In the genomic region with DNA sequence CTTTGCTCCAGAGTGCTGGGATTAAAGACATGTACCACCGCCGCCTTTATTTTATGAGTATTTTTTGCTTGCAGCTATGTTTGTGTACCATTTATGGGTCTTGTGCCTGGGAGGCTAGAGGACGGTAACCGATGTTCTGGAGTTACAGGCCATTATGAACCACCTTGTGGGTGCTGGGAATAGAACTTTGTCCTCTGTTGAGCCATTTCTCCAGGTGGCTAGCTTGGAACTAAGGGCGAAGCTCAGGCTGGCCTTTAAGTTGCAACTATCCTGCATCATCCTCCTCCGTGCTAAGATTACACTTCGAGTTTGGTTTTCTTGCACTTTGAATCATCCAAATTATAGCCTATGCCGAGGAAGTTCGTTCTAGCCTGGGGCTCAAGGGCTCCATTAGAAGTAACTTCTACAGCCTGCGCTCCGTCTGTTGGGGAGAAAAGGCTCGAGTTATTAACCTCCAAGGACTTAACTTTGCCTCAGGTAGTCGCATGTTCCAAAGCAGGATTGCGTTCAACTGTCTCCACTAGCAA, we compare ENCODE assay signal across 8 mouse cellular contexts. TPM values are rescaled to one million over a fixed set of nuclear protein-coding genes. Genes with fewer than 3 reads are reported as not detected.
DNase-seq lines count a peak whose midpoint lies in the region; ATAC-seq and TF ChIP-seq lines count a peak whose summit lies in the region.

No protein-coding gene starts in this region.

- H3K4me1 ChIP-seq in kidney, adult 2 months (ENCODE audit: control insufficient read depth, insufficient read depth, low read length) = peaks cover 3% of the 10 kb centered on the region; the same call in 1 of the 2 replicates
- peaks cover 18% of the 10 kb centered on the region for H3K4me1 ChIP-seq in bone marrow macrophage, adult 2 months (ENCODE audit: control insufficient read depth, insufficient read depth, low read length)
- peaks cover 13% of the 10 kb centered on the region for H3K4me1 ChIP-seq in hindbrain, embryonic 15.5 days (replicated peaks)
- H3K4me1 ChIP-seq in midbrain, embryonic 13.5 days (replicated peaks) = peaks cover 7% of the 10 kb centered on the region

- no peaks in the 10 kb centered on the region for H3K27me3 ChIP-seq in kidney, adult 2 months (replicated peaks; ENCODE audit: control insufficient read depth, insufficient read depth, low read length)
- H3K27me3 ChIP-seq in hindbrain, embryonic 15.5 days = 0 out of 2 replicates have a peak, but pooled peaks cover 8% of the 10 kb centered on the region
- H3K27me3 ChIP-seq in midbrain, embryonic 13.5 days = 0 out of 2 replicates have a peak, but pooled peaks cover 13% of the 10 kb centered on the region

- WGBS in kidney, adult 2 months = 6% methylated on average over 14 of the region's 14 CpGs
- 11% methylated on average over 14 of the region's 14 CpGs for WGBS in hindbrain, embryonic 15.5 days
- whole genome bisulfite sequencing in midbrain, embryonic 13.5 days = 9% methylated on average over 14 of the region's 14 CpGs

- H3K9ac ChIP-seq in hindbrain, embryonic 15.5 days = peak overlapping the region; percentile 40; the same call in 1 of the 2 replicates
- H3K9ac ChIP-seq in midbrain, embryonic 13.5 days (replicated peaks) = peak overlapping the region; percentile 55; the same call in 1 of the 2 replicates

- peak; percentile 63; the same call in 1 of the 2 replicates for ATAC-seq in hindbrain, embryonic 15.5 days (ENCODE audit: low FRiP score, low read depth)
- peak; percentile 10; the same call in 1 of the 2 replicates for ATAC-seq in midbrain, embryonic 13.5 days

- DNase-seq in kidney, adult 2 months = no peak
- DNase-seq in kidney, adult 9 months = no peak
- no peak for DNase-seq in left cerebral cortex, adult 11 months (ENCODE audit: low spot score)
- DNase-seq in frontal cortex, adult 2 months (ENCODE audit: extremely low spot score in 1 of 2, low spot score in 1 of 2) = no peak
- no peak for DNase-seq in kidney, adult 18-20 months

- TF ChIP-seq POLR2A in kidney, adult 2 months (IDR thresholded peaks at IDR 0.05; ENCODE audit: low read depth, low read length) = no peak
- TF ChIP-seq POLR2A in bone marrow macrophage, adult 2 months (IDR thresholded peaks at IDR 0.05; ENCODE audit: borderline replicate concordance, low read depth, low read length) = no peak

- peak overlapping the region; percentile 65 for H3K4me3 ChIP-seq in kidney, adult 2 months (ENCODE audit: insufficient read depth, low read depth, low read length)
- peak overlapping the region; percentile 87 for H3K4me3 ChIP-seq in bone marrow macrophage, adult 2 months (ENCODE audit: insufficient read depth, low read length)
- peak overlapping the region; percentile 79 for H3K4me3 ChIP-seq in hindbrain, embryonic 15.5 days
- H3K4me3 ChIP-seq in midbrain, embryonic 13.5 days (replicated peaks) = peak overlapping the region; percentile 82

- H3K27ac ChIP-seq in kidney, adult 2 months (ENCODE audit: insufficient read depth, low read depth, low read length) = peak overlapping the region; percentile 74
- H3K27ac ChIP-seq in bone marrow macrophage, adult 2 months (ENCODE audit: insufficient read depth, low read depth, low read length) = peak overlapping the region; percentile 67
- peak overlapping the region; percentile 42; the same call in 1 of the 2 replicates for H3K27ac ChIP-seq in hindbrain, embryonic 15.5 days (replicated peaks)
- no peak overlapping the region for H3K27ac ChIP-seq in midbrain, embryonic 13.5 days

- peak overlapping the region; percentile 83 for H3K4me2 ChIP-seq in hindbrain, embryonic 15.5 days
- peak overlapping the region; percentile 69 for H3K4me2 ChIP-seq in midbrain, embryonic 13.5 days (replicated peaks)

- TF ChIP-seq CTCF in kidney, adult 2 months (conservative IDR thresholded peaks at IDR 0.05; ENCODE audit: insufficient read depth, insufficient read length, low read depth, low read length) = no peak
- no peak for TF ChIP-seq CTCF in bone marrow macrophage, adult 2 months (IDR thresholded peaks at IDR 0.05; ENCODE audit: low read depth, low read length)

- no peaks in the 10 kb centered on the region for H3K9me3 ChIP-seq in hindbrain, embryonic 15.5 days
- H3K9me3 ChIP-seq in midbrain, embryonic 13.5 days = no peaks in the 10 kb centered on the region

- no peaks in the 10 kb centered on the region; the same call in 1 of the 2 replicates for H3K36me3 ChIP-seq in kidney, adult 2 months (ENCODE audit: control insufficient read depth, insufficient read depth, low read length)
- peaks cover 8% of the 10 kb centered on the region for H3K36me3 ChIP-seq in hindbrain, embryonic 15.5 days
- H3K36me3 ChIP-seq in midbrain, embryonic 13.5 days = peaks cover 8% of the 10 kb centered on the region

RNA-seq across cellular contexts. Expression of a gene that starts 0.4 kb away (rescaled TPM):
- 4.9 and 5.3 TPM in 2 replicates for polyA plus RNA-seq in kidney, adult 2 months (2012; rRNA removed)
- polyA plus RNA-seq in bone marrow macrophage, adult 2 months (2012; ENCODE audit: insufficient read depth, insufficient read length, missing spikeins) = 10.8 and 11.0 TPM in 2 replicates
- 15.5 and 18.7 TPM in 2 replicates for polyA plus RNA-seq in hindbrain, embryonic 15.5 days (2015; fragmentation: Nextera tagmentation; extraction: Ambion mirVana)
- polyA plus RNA-seq in midbrain, embryonic 13.5 days (2015; fragmentation: Nextera tagmentation; extraction: Ambion mirVana) = 16.1 and 20.2 TPM in 2 replicates
- 13.0 and 13.5 TPM in 2 replicates for polyA plus RNA-seq in frontal cortex, adult 2 months (2012; rRNA removed)
